Mouse (Mus musculus) forebrain, embryonic 11.5 days (tissue): ENCODE measurements at regions not wholly inside any gene's neighbourhood (a gene's known extent, or its start where the extent isn't known, plus 50 kb on each side); places are given as distances from the start of the nearest gene placed in this dataset.

Experiments used
- ATAC-seq: fragments of 200-750 bp; cut with Nextera tagmentation; replicated peaks from 2 replicates; pipeline ENCODE4 v1.8.0; 2017; ENCODE audit warnings: moderate TSS enrichment; ENCODE audit not compliant: low FRiP score
- DNase-seq: peaks from one replicate; pipeline ENCODE4 v3.0.0-alpha.2; 2017; ENCODE audit warnings: low spot score
- H3K27ac ChIP-seq: fragments of 300-500 bp; sonication (generic); 2 replicates; pipeline ENCODE4 v1.5.1; 2014; ENCODE audit warnings: low read depth, low read length
- H3K27me3 ChIP-seq: fragments of 300-500 bp; sonication (generic); 2 replicates; pipeline ENCODE4 v1.6.1; 2014; ENCODE audit warnings: mild to moderate bottlenecking, low read length, mixed read lengths; ENCODE audit not compliant: control insufficient read depth, insufficient read depth
- H3K36me3 ChIP-seq: fragments of 300-500 bp; sonication (generic); 2 replicates; pipeline ENCODE4 v1.6.1; 2014; ENCODE audit warnings: mild to moderate bottlenecking, low read length, moderate library complexity, mixed read lengths; ENCODE audit not compliant: control insufficient read depth, insufficient read depth
- H3K4me1 ChIP-seq: fragments of 300-500 bp; sonication (generic); replicated peaks from 2 replicates; pipeline ENCODE4 v1.6.1; 2014; ENCODE audit warnings: low read length, mixed read lengths; ENCODE audit not compliant: control insufficient read depth, insufficient read depth
- H3K4me2 ChIP-seq: fragments of 300-500 bp; sonication (generic); 2 replicates; pipeline ENCODE4 v1.6.1; 2014; ENCODE audit warnings: low read depth, mild to moderate bottlenecking, low read length, moderate library complexity, mixed read lengths; ENCODE audit not compliant: severe bottlenecking
- H3K4me3 ChIP-seq: fragments of 300-500 bp; sonication (generic); 2 replicates; pipeline ENCODE4 v1.5.1; 2014; ENCODE audit warnings: low read depth, low read length
- H3K9ac ChIP-seq: fragments of 300-500 bp; sonication (generic); 2 replicates; pipeline ENCODE4 v1.6.1; 2014; ENCODE audit warnings: low read length
- H3K9me3 ChIP-seq: fragments of 300-500 bp; sonication (generic); 2 replicates; pipeline ENCODE4 v1.6.1; 2016; ENCODE audit warnings: low read length, mixed read lengths; ENCODE audit not compliant: control insufficient read depth
- WGBS: fragments of 180-500 bp; shearing (Covaris S2); extraction: QIAGEN DNeasy Blood & Tissue Kit; methylation state at CpG from one replicate; pipeline ENCODE4 v1.1.7; 2014; 5-methylcytosine and 5-hydroxymethylcytosine counted together

DNA sequence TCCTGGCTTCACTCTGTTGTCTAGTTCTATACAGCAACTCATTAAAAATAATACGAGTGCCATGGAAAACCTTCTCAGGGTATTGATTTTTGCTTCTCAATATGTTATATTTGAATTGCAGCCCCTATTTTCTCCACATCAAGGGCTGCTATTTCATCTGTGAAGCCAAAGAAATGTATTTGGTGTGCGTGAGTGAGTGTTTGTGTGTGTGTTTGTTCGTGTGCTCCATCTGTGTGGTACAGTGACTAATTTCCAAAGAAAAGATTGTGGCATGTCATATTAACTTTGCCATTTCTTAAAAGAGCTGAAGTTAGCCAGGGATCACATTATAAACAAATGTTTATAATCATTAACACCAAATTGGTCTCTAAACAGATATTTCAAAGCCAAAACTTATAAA, 493.1 kb downstream of the Hace1 start:
- Histone ChIP-seq H3K9me3 (no peaks in the 10 kb centered on the region), H3K27ac (no peak overlapping the region), H3K36me3 (no peaks in the 10 kb centered on the region), H3K9ac (no peak overlapping the region), H3K4me1 (no peaks in the 10 kb centered on the region), H3K27me3 (no peaks in the 10 kb centered on the region), H3K4me3 (no peak overlapping the region), H3K4me2 (no peak overlapping the region)
- 76% methylated on average over 3 of the region's 3 CpGs for WGBS
- DNase-seq (no peak), ATAC-seq (no peak)

DNA sequence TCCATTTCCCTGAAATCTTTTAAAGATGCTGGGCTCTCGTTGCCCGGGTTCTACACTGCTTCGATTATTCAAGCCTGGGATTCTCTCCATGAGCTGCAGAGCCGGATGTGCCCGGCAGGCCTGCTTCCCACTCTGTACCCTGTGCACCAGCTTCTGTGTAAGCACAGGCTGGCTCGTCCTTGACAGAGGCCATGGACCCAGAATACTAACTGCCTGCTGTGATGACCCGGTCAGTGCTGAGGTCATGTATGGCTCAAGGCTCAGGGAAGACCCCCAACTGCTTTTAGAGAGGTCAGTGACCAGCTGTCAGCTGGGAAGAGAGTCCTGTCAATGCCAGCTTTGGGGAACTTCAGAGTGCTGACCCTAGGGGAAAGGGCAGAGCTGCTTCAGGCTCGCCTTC, 493.6 kb downstream of the Hace1 start:
- 60% methylated on average over 8 of the region's 8 CpGs for WGBS
- no peak overlapping the region for H3K9ac ChIP-seq
- no peak overlapping the region for H3K27ac ChIP-seq
- H3K4me3 ChIP-seq: no peak overlapping the region
- no peaks in the 10 kb centered on the region for H3K4me1 ChIP-seq
- ATAC-seq (peak; percentile 46; the same call in 1 of the 2 replicates), DNase-seq (no peak)
- no peak overlapping the region for H3K4me2 ChIP-seq
- no peaks in the 10 kb centered on the region for H3K9me3 ChIP-seq
- H3K36me3 ChIP-seq: no peaks in the 10 kb centered on the region
- H3K27me3 ChIP-seq: no peaks in the 10 kb centered on the region

DNA sequence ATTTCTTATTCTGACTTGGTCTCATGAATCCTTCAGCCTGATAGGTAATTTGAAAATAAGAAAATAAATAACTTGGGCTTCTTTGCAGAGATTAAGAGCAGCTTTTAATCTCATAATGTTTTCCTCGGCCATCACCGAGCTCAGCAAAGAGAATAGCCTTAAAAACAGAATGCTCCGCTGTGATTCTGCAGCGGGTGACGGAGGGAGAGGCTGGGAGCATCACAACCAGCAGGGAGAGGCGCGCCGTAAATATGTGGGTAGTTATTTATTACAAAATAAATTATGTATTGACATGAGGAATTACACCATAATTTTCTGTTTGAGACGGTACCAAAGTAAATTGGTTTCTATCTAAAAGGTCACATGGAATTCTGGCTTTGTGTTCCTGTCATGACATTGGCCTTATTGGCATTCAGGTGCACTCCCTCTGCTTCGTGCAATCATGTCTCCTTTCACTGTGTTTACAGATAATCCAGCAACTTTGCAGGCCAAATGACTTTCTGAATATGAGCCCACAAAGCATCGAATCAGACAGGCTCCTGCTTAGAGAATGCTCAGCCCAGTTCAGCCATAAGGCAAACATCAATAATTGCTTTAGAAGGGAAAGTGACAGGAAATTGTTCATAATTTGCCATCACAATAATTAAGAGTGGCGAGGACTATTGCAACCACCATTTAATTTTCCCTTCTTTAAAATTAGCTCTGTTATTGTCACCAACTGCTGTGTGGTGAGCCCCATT, 494.4 kb downstream of the Hace1 start:
- Histone ChIP-seq H3K27ac (no peak overlapping the region), H3K36me3 (no peaks in the 10 kb centered on the region), H3K9ac (no peak overlapping the region), H3K27me3 (no peaks in the 10 kb centered on the region), H3K4me3 (no peak overlapping the region), H3K9me3 (no peaks in the 10 kb centered on the region), H3K4me2 (no peak overlapping the region), H3K4me1 (no peaks in the 10 kb centered on the region)
- 72% methylated on average over 12 of the region's 12 CpGs for WGBS
- ATAC-seq: no peak
- DNase-seq: no peak

DNA sequence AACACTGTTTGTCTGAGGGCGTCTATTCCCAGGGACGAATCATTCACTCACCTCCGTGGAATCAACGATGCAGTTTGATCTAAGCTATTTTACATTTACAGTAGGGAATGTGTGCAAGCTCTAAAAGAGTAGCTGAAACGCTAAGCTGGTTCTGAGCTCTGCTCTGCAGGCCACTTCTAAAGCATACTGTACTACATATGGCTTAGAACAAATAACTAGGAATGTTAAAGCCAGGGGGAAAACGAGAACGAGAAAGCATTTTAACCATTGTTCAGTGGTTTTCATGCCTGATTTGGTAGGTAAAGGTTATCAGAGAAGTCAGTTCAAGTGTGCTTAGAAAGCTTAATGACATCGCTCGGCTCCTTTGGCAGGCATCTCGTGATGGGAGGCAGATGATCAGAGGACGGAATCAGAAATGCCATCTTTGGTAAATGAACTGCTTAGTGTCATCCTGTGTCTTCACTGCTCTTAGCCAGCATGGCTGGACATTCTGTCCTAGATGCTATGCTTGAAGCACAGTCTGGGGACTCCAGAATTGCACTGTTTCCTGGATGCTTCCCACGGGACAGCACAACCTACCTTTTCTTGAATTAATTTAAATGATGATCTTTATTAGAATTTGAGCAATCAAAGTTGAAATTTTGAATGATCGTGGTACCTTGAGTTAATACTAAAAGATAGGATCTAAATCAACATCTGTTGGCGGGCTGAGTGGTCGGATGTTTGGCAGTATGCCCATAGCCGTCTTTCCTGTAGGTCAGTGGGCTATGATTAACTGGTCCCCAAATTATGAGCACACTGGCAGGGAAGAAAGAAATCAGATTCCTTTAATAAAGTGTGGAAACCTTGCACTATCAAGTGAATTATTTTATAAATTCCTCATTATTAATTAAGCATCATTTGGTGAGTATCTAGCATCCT, 495.2 kb downstream of the Hace1 start:
- 74% methylated on average over 16 of the region's 16 CpGs for WGBS
- no peaks in the 10 kb centered on the region for H3K4me1 ChIP-seq
- H3K9ac ChIP-seq: no peak overlapping the region
- H3K9me3 ChIP-seq: no peaks in the 10 kb centered on the region
- no peaks in the 10 kb centered on the region for H3K36me3 ChIP-seq
- no peak overlapping the region for H3K4me3 ChIP-seq
- no peaks in the 10 kb centered on the region for H3K27me3 ChIP-seq
- ATAC-seq (no peak), DNase-seq (no peak)
- H3K27ac ChIP-seq: no peak overlapping the region
- H3K4me2 ChIP-seq: no peak overlapping the region

DNA sequence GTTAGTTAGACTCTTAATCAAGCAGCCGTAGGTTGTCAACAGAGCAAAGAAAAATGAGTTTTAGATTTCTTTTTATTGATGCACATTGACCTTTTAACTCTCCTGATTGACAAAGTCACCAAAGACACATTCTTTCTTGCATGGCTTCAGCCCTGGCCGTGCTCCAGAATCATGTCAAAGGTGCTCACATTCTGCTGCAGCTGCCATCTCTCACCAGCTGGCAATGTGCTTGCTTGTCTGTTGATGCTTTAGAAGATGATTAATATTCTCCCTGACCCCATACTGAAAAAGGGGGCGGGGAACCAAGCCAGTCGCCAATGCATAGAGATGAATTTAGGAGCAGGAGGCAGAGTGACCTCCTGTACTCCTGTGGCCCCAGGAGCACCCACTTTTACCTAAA, 510.1 kb downstream of the Hace1 start:
- DNase-seq (no peak), ATAC-seq (no peak)
- Histone ChIP-seq H3K27me3 (no peaks in the 10 kb centered on the region), H3K4me1 (no peaks in the 10 kb centered on the region), H3K36me3 (no peaks in the 10 kb centered on the region), H3K27ac (no peak overlapping the region), H3K9me3 (no peaks in the 10 kb centered on the region), H3K4me3 (no peak overlapping the region), H3K4me2 (no peak overlapping the region), H3K9ac (no peak overlapping the region)
- 75% methylated on average over 4 of the region's 4 CpGs for WGBS

DNA sequence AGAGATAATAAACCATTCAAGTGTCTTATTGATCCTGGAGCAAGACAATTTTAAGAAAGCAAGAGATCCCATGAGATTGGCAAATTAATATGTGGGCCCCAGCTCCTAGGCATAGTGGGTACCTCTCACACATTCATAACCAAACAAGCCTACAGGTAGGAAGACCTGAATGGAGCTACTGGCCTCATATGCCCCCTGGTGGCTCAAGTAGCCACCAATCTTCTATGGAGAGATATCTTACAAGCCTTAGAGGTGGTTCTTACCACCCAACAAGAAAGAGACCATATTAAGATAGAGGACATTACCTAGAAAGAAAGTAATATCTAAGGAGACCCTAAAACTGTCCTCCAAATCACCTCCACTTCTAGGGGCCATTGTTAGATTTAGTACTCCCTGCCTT, 523.2 kb downstream of the Hace1 start:
- Histone ChIP-seq H3K9me3 (no peaks in the 10 kb centered on the region), H3K9ac (no peak overlapping the region), H3K27ac (no peak overlapping the region), H3K4me1 (no peaks in the 10 kb centered on the region), H3K4me3 (no peak overlapping the region), H3K4me2 (no peak overlapping the region), H3K27me3 (no peaks in the 10 kb centered on the region), H3K36me3 (no peaks in the 10 kb centered on the region)
- DNase-seq (no peak), ATAC-seq (no peak)

DNA sequence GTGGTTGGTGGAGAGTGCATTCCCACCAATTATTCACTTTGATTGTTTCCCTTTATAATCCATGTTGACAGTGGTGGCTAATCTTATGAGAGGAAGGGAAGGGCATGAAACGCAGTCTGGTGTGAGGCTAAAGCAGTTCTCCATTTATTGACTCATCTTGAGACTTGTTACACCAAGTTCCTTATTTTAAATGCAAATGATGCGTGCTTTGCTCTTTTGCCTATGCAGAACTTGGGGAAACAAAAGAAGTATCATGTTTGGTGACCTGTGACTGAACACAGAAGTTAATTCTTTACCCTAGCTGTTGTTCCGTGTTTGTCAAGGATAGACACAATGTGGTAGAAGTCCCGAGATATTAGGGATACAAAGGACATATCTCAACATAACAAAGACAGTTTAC, 531.2 kb downstream of the Hace1 start:
- ATAC-seq (no peak), DNase-seq (no peak)
- Histone ChIP-seq H3K4me1 (no peaks in the 10 kb centered on the region), H3K27ac (no peak overlapping the region), H3K9ac (no peak overlapping the region), H3K27me3 (no peaks in the 10 kb centered on the region), H3K4me2 (no peak overlapping the region), H3K4me3 (no peak overlapping the region), H3K36me3 (no peaks in the 10 kb centered on the region), H3K9me3 (no peaks in the 10 kb centered on the region)
- WGBS: 78% methylated on average over 4 of the region's 4 CpGs

DNA sequence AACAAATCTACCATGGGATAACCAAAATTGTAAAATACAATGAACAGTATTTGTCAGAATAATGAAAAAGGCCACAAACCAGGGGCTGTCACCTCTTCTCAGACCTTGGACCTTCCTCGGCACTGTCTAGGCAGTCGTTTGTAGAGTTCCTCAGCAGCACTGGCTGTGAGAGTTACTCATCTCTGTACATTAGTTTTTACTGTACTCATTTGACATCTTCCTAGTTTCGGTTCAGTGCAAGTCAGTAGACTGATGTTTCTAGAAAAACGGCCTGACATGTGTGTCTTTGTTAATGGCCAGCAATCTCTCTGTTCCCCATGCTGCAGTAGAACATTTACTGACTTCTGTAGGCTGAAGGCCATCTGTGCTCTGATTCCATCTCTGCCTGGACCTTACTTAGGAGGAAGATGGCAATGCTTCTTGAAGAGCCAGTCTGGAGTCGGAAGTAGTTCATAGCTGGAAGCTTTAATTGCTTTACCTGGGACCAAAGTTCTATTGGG, 537.1 kb downstream of the Hace1 start:
- Histone ChIP-seq H3K4me1 (no peaks in the 10 kb centered on the region), H3K9me3 (no peaks in the 10 kb centered on the region), H3K27ac (no peak overlapping the region), H3K4me3 (no peak overlapping the region), H3K27me3 (no peaks in the 10 kb centered on the region), H3K4me2 (no peak overlapping the region), H3K36me3 (no peaks in the 10 kb centered on the region; the same call in 1 of the 2 replicates), H3K9ac (no peak overlapping the region)
- no peak for ATAC-seq
- 93% methylated on average over 5 of the region's 5 CpGs for WGBS
- no peak for DNase-seq
